Mouse (Mus musculus) cerebellum, adult 2 months (tissue): ENCODE results near the gene Rnf2. TPM values are rescaled to one million over a fixed set of nuclear protein-coding genes. Genes with fewer than 3 reads are reported as not detected.

Experiments used
- DNase-seq, 2 experiments: peaks; one replicate each; pipeline ENCODE4 v3.0.0; 2021
- H3K27ac ChIP-seq: fragments of 200-500 bp; 2 replicates; pipeline ENCODE4 v1.5.1; 2012; ENCODE audit warnings: low read length, control low read depth, inconsistent platforms; ENCODE audit not compliant: insufficient read depth
- H3K27me3 ChIP-seq: fragments of 200-500 bp; 2 replicates; pipeline ENCODE4 v1.6.1; 2012; ENCODE audit warnings: inconsistent platforms, mild to moderate bottlenecking, low read length, moderate library complexity; ENCODE audit not compliant: control insufficient read depth, insufficient read depth
- H3K4me1 ChIP-seq: fragments of 200-500 bp; 2 replicates; pipeline ENCODE4 v1.6.1; 2011; ENCODE audit warnings: low read length; ENCODE audit not compliant: control insufficient read depth, insufficient read depth
- H3K4me3 ChIP-seq: fragments of 200-500 bp; replicated peaks from 2 replicates; pipeline ENCODE3; 2011; ENCODE audit warnings: mild to moderate bottlenecking, low read depth, low read length, control low read depth; ENCODE audit not compliant: insufficient read depth
- CTCF ChIP-seq: fragments of 200-500 bp; IDR thresholded peaks from 2 replicates; pipeline ENCODE4 v1.5.1; 2011; ENCODE audit warnings: low read depth, mild to moderate bottlenecking, control low read depth, low read length, moderate library complexity, borderline replicate concordance; ENCODE audit not compliant: insufficient read depth
- POLR2A ChIP-seq: fragments of 200-500 bp; IDR thresholded peaks from 2 replicates; pipeline ENCODE4 v1.6.1; 2011; ENCODE audit warnings: low read length, control low read depth, borderline replicate concordance; ENCODE audit not compliant: insufficient read depth
- WGBS: fragments of 180-500 bp; shearing (Covaris S2); methylation state at CpG from one replicate; pipeline ENCODE4 v1.1.7; 2018; 5-methylcytosine and 5-hydroxymethylcytosine counted together
- polyA plus RNA-seq: library from polyadenylated mRNA; depleted of rRNA; stranded (reverse); fragments of >200 nt; gene quantifications from 2 replicates; pipeline ENCODE4 v1.2.3, GENCODE M21; 2012

Gene Rnf2
- polyA plus RNA-seq, 1 experiment: 27.3 TPM

DNA sequence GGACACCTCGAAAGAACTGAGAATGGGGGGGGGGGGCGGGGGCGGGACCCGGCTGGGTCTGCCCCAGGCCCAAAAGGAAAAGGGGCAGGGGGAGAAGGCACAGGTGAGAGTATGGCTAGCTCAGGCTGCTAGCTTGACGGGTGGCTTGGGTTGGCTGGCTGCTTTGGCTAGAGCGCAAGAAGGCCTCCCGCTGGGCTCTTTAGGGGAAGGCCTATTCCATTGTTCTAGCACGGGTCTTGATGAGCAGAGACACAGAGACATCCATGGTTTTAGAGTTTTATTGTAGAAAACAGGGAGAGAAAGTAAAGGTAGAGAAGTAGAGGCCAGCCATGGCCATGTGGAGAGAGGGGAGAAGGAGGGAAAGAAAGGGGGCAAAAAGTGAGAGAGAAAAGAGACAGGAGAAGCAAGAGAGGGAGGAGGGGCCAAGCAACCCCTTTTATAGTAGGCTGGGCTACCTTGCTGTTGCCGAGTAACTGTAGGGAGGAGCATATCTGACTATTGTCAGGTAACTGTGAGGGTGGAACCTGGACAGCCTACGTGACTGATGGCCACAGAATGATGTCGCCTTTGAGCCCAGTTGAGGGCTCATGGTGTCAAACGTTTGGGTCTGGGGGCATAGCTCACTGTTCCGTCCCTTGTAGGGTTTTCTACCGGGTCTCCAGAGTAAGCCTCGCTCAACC, 17.0 kb upstream of the Rnf2 start:
- Histone ChIP-seq H3K27me3 (no peaks in the 10 kb centered on the region), H3K4me1 (no peaks in the 10 kb centered on the region), H3K4me3 (no peak overlapping the region), H3K27ac (no peak overlapping the region)
- 72% methylated on average over 15 of the region's 15 CpGs for WGBS
- no peak for TF ChIP-seq POLR2A
- no peak for TF ChIP-seq CTCF
- DNase-seq: no peak

DNA sequence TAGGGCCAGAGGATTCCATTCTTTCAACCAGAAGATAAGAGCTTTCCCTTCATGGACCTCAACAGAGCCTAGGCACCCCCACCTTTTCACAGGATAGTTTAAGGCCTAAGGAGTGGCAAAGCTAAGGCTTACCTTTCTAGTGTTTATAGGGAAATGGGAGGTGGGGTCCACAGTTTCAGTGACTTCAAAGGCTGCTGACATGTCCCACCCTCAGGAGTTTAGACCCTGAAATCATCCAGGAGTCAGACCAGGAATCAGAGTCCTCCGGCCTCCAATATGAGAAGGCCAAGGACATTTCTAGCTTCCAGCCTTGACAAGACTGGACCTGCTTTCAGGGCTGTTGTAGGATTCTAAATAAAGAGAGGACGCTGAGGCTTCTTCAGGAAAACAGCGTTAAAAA, 16.1 kb upstream of the Rnf2 start:
- H3K4me1 ChIP-seq: no peaks in the 10 kb centered on the region
- H3K27ac ChIP-seq: no peak overlapping the region
- no peak overlapping the region for H3K4me3 ChIP-seq
- WGBS: 97% methylated on average over 3 of the region's 3 CpGs
- no peaks in the 10 kb centered on the region for H3K27me3 ChIP-seq
- TF ChIP-seq CTCF (no peak), POLR2A (no peak)
- DNase-seq: no peak

DNA sequence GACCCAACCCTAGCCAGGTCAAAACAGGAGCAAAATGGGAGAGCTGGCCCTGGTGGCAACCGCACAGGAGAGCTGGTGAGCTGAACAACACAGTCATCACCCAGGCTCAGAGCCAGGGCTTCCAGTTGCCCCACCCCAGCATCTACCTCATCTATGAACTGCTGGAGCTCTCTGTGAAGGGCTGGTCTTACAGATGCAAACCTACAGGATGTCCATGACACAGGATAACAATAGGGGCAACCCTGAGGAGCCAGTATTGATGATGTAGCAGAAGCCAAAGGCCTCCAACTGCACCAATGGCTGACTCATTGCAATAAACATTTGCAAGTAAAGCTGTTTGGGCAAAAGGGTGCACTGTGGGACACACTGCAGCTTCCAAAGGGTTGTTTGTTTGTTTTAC, 15.0 kb upstream of the Rnf2 start:
- no peak overlapping the region for H3K4me3 ChIP-seq
- H3K4me1 ChIP-seq: no peaks in the 10 kb centered on the region
- H3K27ac ChIP-seq: no peak overlapping the region
- no peak for DNase-seq
- TF ChIP-seq POLR2A (no peak), CTCF (no peak)
- H3K27me3 ChIP-seq: no peaks in the 10 kb centered on the region
- WGBS: 93% methylated on average over 1 of the region's 1 CpGs

DNA sequence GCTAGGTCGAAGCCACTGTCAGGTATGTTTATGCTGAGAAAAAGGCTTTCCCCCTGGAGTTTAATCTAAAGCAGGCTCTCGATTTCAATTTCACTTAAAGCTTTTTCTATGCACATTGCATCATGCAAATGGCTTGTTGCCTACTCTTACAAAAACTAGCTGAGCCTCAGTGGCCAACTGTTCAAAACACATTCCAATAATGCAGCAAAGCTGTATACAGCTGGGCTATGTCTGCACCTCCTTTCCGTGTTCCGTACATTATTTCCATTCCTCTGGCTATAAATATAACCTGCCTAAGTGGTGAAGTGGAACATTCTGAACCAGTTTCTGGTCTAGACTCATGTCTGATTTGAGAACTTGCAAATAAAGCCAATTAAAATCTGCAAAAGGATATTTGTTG, 13.4 kb upstream of the Rnf2 start:
- Histone ChIP-seq H3K4me3 (no peak overlapping the region), H3K27ac (no peak overlapping the region), H3K27me3 (no peaks in the 10 kb centered on the region), H3K4me1 (no peaks in the 10 kb centered on the region)
- TF ChIP-seq CTCF: no peak
- TF ChIP-seq POLR2A: no peak
- DNase-seq: no peak
- 94% methylated on average over 4 of the region's 4 CpGs for WGBS

DNA sequence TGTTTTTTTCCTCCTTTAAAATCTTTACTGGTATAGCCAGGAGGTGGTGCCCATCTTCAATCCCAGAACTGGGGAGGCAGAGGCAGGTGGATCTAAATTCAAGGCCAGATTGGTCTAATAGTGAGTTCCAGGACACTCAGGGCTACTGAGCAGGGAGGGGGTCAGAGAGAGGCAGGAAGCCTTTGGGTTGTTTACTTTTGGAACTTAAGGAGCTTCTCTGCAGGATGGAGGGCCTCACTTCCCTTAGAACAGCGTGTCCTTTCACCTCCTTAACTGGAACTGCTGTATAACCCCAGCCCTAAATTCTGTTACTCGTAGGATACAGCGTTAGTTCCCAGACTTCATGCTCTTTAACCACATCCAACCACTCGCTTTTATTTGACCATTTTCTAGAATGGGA, 10.1 kb upstream of the Rnf2 start:
- Histone ChIP-seq H3K27ac (no peak overlapping the region), H3K27me3 (no peaks in the 10 kb centered on the region), H3K4me3 (no peak overlapping the region), H3K4me1 (no peaks in the 10 kb centered on the region)
- WGBS: 68% methylated on average over 4 of the region's 4 CpGs
- TF ChIP-seq POLR2A (no peak), CTCF (no peak)
- DNase-seq: no peak

DNA sequence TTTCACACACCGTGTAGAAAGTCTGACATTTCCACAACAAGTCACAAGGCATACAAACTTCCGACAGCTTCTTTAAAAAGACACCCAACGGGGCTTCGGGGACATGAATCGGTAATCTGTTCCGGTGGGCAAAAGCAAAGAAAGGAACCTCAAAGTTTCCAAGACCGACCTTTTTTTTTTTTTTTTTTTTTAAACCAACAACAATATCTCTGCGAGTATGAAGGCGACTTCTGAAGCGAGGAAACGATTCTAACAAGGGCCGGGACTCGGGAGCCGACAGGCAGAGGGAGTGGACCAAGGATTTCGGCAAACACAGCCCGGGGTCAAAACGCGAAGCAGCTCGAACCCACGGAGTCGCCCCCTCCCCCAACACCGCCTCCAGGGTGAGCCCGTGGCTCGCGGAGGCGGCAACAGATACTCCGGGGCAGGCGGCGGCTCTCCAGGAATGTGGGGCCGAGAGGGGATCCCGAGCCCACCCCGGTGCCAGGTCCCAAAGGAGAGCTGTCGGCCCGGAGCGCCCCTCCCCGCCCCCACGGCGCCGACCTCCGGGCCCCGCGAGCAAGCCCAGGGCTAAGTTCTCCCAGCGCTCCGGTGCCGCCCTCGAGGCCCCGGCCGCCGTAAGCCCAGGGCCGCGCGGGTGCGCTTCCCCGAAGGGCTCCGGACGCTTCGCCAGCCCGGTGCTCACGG, 797 bp downstream of the Rnf2 start:
- peaks cover 3% of the 10 kb centered on the region; the same call in 1 of the 2 replicates for H3K4me1 ChIP-seq
- WGBS: 1% methylated on average over 57 of the region's 59 CpGs
- no peak for TF ChIP-seq POLR2A
- no peak overlapping the region for H3K27ac ChIP-seq
- peak overlapping the region; percentile 95 for H3K4me3 ChIP-seq
- H3K27me3 ChIP-seq: no peaks in the 10 kb centered on the region
- peak; percentile 49 to 58 for DNase-seq

DNA sequence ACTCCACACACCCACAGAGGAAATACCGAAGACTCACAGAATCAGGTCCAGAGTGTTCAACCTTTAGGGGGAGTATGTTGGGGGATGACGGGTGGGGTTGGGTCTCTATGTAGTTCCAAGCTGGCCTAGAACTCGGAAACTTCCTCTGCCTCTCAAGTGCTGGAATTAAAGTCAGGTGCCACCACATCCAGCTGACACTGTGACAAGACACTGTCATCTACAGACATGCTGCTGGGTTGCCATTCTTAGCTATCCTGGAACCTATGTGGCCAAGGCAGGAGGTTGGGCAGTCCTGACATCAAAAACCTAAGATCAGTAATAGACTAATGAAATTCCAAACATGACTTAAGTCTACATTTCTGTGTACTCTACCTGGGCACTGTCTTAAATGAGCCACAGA, 2.4 kb downstream of the Rnf2 start:
- H3K27ac ChIP-seq: no peak overlapping the region
- H3K4me1 ChIP-seq: peaks cover 8% of the 10 kb centered on the region
- 77% methylated on average over 3 of the region's 3 CpGs for WGBS
- DNase-seq: no peak
- TF ChIP-seq CTCF (no peak), POLR2A (no peak)
- no peak overlapping the region for H3K4me3 ChIP-seq
- no peaks in the 10 kb centered on the region for H3K27me3 ChIP-seq

DNA sequence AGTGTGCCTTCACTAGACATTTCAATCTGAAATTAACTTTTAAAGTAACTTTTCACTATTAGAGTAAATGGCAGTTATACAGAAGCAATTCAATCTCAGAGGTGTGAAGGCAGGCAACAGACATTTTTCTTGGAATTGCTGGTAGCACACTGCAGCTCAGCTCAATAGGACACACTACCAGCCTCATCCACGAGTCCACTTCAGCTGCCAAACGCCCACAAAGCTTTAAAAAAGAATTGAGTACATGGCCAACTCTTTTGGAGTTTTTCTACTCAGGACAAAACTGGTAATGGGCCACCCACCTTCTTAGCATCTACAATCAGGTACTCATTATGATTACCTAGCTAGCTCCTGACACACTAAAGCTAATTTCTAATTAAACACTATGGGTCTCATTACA, 2.8 kb downstream of the Rnf2 start:
- peaks cover 8% of the 10 kb centered on the region for H3K4me1 ChIP-seq
- TF ChIP-seq POLR2A (no peak), CTCF (no peak)
- no peak overlapping the region for H3K4me3 ChIP-seq
- H3K27ac ChIP-seq: no peak overlapping the region
- H3K27me3 ChIP-seq: no peaks in the 10 kb centered on the region
- DNase-seq: no peak
- 39% methylated on average over 2 of the region's 2 CpGs for WGBS
